Mouse (Mus musculus) MEL (cell line): ENCODE measurements around the gene Baiap2l2. TPM values are rescaled to one million over a fixed set of nuclear protein-coding genes. Genes with fewer than 3 reads are reported as not detected.

ENCODE experiments used
- DNase-seq: peaks from one replicate; pipeline ENCODE4 v3.0.0; 2011; ENCODE audit warnings: low read depth, low spot score
- H3K27ac ChIP-seq: 2 replicates; pipeline ENCODE4 v1.5.1; 2012; ENCODE audit warnings: low read depth, mild to moderate bottlenecking, control low read depth, low read length, moderate library complexity; ENCODE audit not compliant: control insufficient read depth
- H3K27me3 ChIP-seq, 2 experiments: fragments of 150-350 bp in 1 of 2; sonication (generic) in 1 of 2; 2 replicates each; pipeline ENCODE4 v1.6.1; 2012; ENCODE audit warnings: low read length in 2 of 2, mild to moderate bottlenecking in 2 of 2, improper control_type of control experiment in 1 of 2, moderate library complexity in 1 of 2; ENCODE audit not compliant: insufficient read depth in 2 of 2, control insufficient read depth in 1 of 2
- H3K36me3 ChIP-seq, 2 experiments: 2 replicates each; pipeline ENCODE4 v1.6.1; 2012 to 2014; ENCODE audit warnings: low read length in 2 of 2, improper control_type of control experiment in 1 of 2, inconsistent platforms in 1 of 2, mild to moderate bottlenecking in 1 of 2; ENCODE audit not compliant: insufficient read depth in 2 of 2, control insufficient read depth in 1 of 2
- H3K4me1 ChIP-seq, 2 experiments: fragments of 150-350 bp in 1 of 2; sonication (generic) in 1 of 2; 2 replicates each; pipeline ENCODE4 v1.6.1; 2012; ENCODE audit warnings: low read length in 2 of 2, improper control_type of control experiment in 1 of 2, mild to moderate bottlenecking in 1 of 2; ENCODE audit not compliant: insufficient read depth in 2 of 2, control insufficient read depth in 1 of 2
- H3K4me3 ChIP-seq, 2 experiments: fragments of 150-350 bp in 1 of 2; sonication (generic) in 1 of 2; 2 replicates each; pipeline ENCODE4 v1.5.1; 2012; ENCODE audit warnings: low read depth in 2 of 2, low read length in 2 of 2, mild to moderate bottlenecking in 2 of 2, moderate library complexity in 2 of 2, control low read depth in 1 of 2, improper control_type of control experiment in 1 of 2; ENCODE audit not compliant: control insufficient read depth in 1 of 2, insufficient read depth in 1 of 2
- H3K79me2 ChIP-seq: 2 replicates; pipeline ENCODE4 v1.6.1; 2012; ENCODE audit warnings: mild to moderate bottlenecking, low read length, moderate library complexity; ENCODE audit not compliant: control insufficient read depth, poor library complexity, insufficient read depth
- H3K9ac ChIP-seq: 2 replicates; pipeline ENCODE4 v1.6.1; 2012; ENCODE audit warnings: low read depth, mild to moderate bottlenecking, control low read depth, low read length, moderate library complexity; ENCODE audit not compliant: control insufficient read depth, poor library complexity, severe bottlenecking
- H3K9me3 ChIP-seq: fragments of 150-350 bp; sonication (generic); replicated peaks from 2 replicates; pipeline ENCODE4 v1.6.1; 2012; ENCODE audit warnings: mild to moderate bottlenecking, low read length, improper control_type of control experiment, moderate library complexity; ENCODE audit not compliant: insufficient read depth
- BHLHE40 ChIP-seq: IDR thresholded peaks from 2 replicates; pipeline ENCODE4 v1.6.1; 2012; ENCODE audit warnings: low read depth, mild to moderate bottlenecking, inconsistent platforms, low read length, improper control_type of control experiment, borderline replicate concordance
- CHD1 ChIP-seq: IDR thresholded peaks from 2 replicates; pipeline ENCODE4 v1.6.1; 2012; ENCODE audit warnings: low read depth, mild to moderate bottlenecking, inconsistent platforms, low read length, improper control_type of control experiment
- CHD2 ChIP-seq: IDR thresholded peaks from 2 replicates; pipeline ENCODE4 v1.6.1; 2011; ENCODE audit warnings: low read length, improper control_type of control experiment
- CTCF ChIP-seq, 3 experiments: IDR thresholded peaks in 2 of 3; conservative IDR thresholded peaks in 1 of 3; 2 replicates each; pipeline ENCODE4 v1.5.1; 2011 to 2012; ENCODE audit warnings: low read length in 3 of 3, low read depth in 2 of 3, mild to moderate bottlenecking in 2 of 3, improper control_type of control experiment in 1 of 3, inconsistent platforms in 1 of 3, mixed read lengths in 1 of 3, moderate library complexity in 1 of 3; ENCODE audit not compliant: control insufficient read depth in 1 of 3, insufficient read depth in 1 of 3, poor library complexity in 1 of 3, severe bottlenecking in 1 of 3
- E2F4 ChIP-seq: IDR thresholded peaks from 2 replicates; pipeline ENCODE4 v1.6.1; 2011; ENCODE audit warnings: low read depth, low read length, improper control_type of control experiment, borderline replicate concordance
- ELF1 ChIP-seq: IDR thresholded peaks from 2 replicates; pipeline ENCODE4 v1.6.1; 2014; ENCODE audit warnings: low read depth, mild to moderate bottlenecking, inconsistent platforms, low read length, improper control_type of control experiment, moderate library complexity
- EP300 ChIP-seq, 2 experiments: IDR thresholded peaks; 2 replicates each; pipeline ENCODE4 v1.6.1; 2011; ENCODE audit warnings: improper control_type of control experiment in 2 of 2, low read length in 2 of 2, low read depth in 1 of 2, mild to moderate bottlenecking in 1 of 2
- ETS1 ChIP-seq: IDR thresholded peaks from 2 replicates; pipeline ENCODE4 v1.6.1; 2012; ENCODE audit warnings: low read depth, mild to moderate bottlenecking, inconsistent platforms, low read length, improper control_type of control experiment, moderate library complexity
- GABPA ChIP-seq: IDR thresholded peaks from 2 replicates; pipeline ENCODE4 v1.6.1; 2012; ENCODE audit warnings: low read depth, mild to moderate bottlenecking, inconsistent platforms, low read length, improper control_type of control experiment, moderate library complexity
- GATA1 ChIP-seq: IDR thresholded peaks from 2 replicates; pipeline ENCODE4 v1.6.1; 2011; ENCODE audit warnings: low read depth, low read length, improper control_type of control experiment
- HCFC1 ChIP-seq: IDR thresholded peaks from 2 replicates; pipeline ENCODE4 v1.6.1; 2012; ENCODE audit warnings: low read depth, mild to moderate bottlenecking, inconsistent platforms, low read length, improper control_type of control experiment, moderate library complexity
- JUND ChIP-seq: IDR thresholded peaks from 2 replicates; pipeline ENCODE4 v1.6.1; 2011; ENCODE audit warnings: low read depth, mild to moderate bottlenecking, improper control_type of control experiment, low read length
- KAT2A ChIP-seq: conservative IDR thresholded peaks from 2 replicates; pipeline ENCODE4 v1.6.1; 2012; ENCODE audit warnings: low read depth, low read length, improper control_type of control experiment, inconsistent platforms
- MAFK ChIP-seq: IDR thresholded peaks from 2 replicates; pipeline ENCODE4 v1.6.1; 2011; ENCODE audit warnings: low read depth, mild to moderate bottlenecking, low read length, improper control_type of control experiment, borderline replicate concordance
- MAX ChIP-seq: IDR thresholded peaks from 2 replicates; pipeline ENCODE4 v1.6.1; 2011; ENCODE audit warnings: low read length, improper control_type of control experiment
- MAZ ChIP-seq: IDR thresholded peaks from 2 replicates; pipeline ENCODE4 v1.6.1; 2012; ENCODE audit warnings: low read depth, mild to moderate bottlenecking, inconsistent platforms, low read length, improper control_type of control experiment
- MEF2A ChIP-seq: IDR thresholded peaks from 2 replicates; pipeline ENCODE4 v1.6.1; 2014; ENCODE audit warnings: low read depth, mild to moderate bottlenecking, inconsistent platforms, low read length, improper control_type of control experiment; ENCODE audit not compliant: poor library complexity, insufficient replicate concordance, severe bottlenecking; ENCODE audit errors: extremely low read depth
- MXI1 ChIP-seq: IDR thresholded peaks from 2 replicates; pipeline ENCODE4 v1.6.1; 2011; ENCODE audit warnings: mild to moderate bottlenecking, low read depth, low read length, improper control_type of control experiment
- MYB ChIP-seq: IDR thresholded peaks from 2 replicates; pipeline ENCODE4 v1.6.1; 2011; ENCODE audit warnings: mild to moderate bottlenecking, low read depth, low read length, improper control_type of control experiment
- MYC ChIP-seq: IDR thresholded peaks from 2 replicates; pipeline ENCODE4 v1.6.1; 2011; ENCODE audit warnings: low read depth, mild to moderate bottlenecking, low read length, improper control_type of control experiment, moderate library complexity
- NELFE ChIP-seq: IDR thresholded peaks from 2 replicates; pipeline ENCODE4 v1.6.1; 2011; ENCODE audit warnings: low read depth, low read length, improper control_type of control experiment
- NRF1 ChIP-seq: IDR thresholded peaks from 2 replicates; pipeline ENCODE4 v1.6.1; 2014; ENCODE audit warnings: low read depth, mild to moderate bottlenecking, inconsistent platforms, low read length, improper control_type of control experiment, moderate library complexity; ENCODE audit not compliant: poor library complexity, insufficient read depth, severe bottlenecking
- POLR2A ChIP-seq, 2 experiments: IDR thresholded peaks; 2 replicates each; pipeline ENCODE4 v1.6.1; 2011 to 2012; ENCODE audit warnings: low read length in 2 of 2, mild to moderate bottlenecking in 2 of 2, control low read depth in 1 of 2, improper control_type of control experiment in 1 of 2, low read depth in 1 of 2, moderate library complexity in 1 of 2; ENCODE audit not compliant: control insufficient read depth in 1 of 2, insufficient read depth in 1 of 2, poor library complexity in 1 of 2
- POLR2AphosphoS2 ChIP-seq: IDR thresholded peaks from 2 replicates; pipeline ENCODE4 v1.6.1; 2011; ENCODE audit warnings: low read length, improper control_type of control experiment
- POLR2AphosphoS5 ChIP-seq: IDR thresholded peaks from 2 replicates; pipeline ENCODE4 v1.6.1; 2012; ENCODE audit warnings: low read depth, borderline replicate concordance, mild to moderate bottlenecking, inconsistent platforms, low read length, moderate library complexity, mixed read lengths
- RAD21 ChIP-seq: IDR thresholded peaks from 2 replicates; pipeline ENCODE4 v1.6.1; 2011; ENCODE audit warnings: mild to moderate bottlenecking, low read depth, low read length, improper control_type of control experiment
- RCOR1 ChIP-seq: IDR thresholded peaks from 2 replicates; pipeline ENCODE4 v1.6.1; 2012; ENCODE audit warnings: low read depth, mild to moderate bottlenecking, inconsistent platforms, low read length, improper control_type of control experiment
- SMC3 ChIP-seq: IDR thresholded peaks from 2 replicates; pipeline ENCODE4 v1.6.1; 2011; ENCODE audit warnings: low read depth, low read length, improper control_type of control experiment
- TAL1 ChIP-seq: IDR thresholded peaks from 2 replicates; pipeline ENCODE4 v1.6.1; 2012; ENCODE audit warnings: mild to moderate bottlenecking, inconsistent platforms, low read length, moderate library complexity, mixed read lengths
- UBTF ChIP-seq: IDR thresholded peaks from 2 replicates; pipeline ENCODE4 v1.6.1; 2012; ENCODE audit warnings: low read depth, mild to moderate bottlenecking, inconsistent platforms, low read length, improper control_type of control experiment, moderate library complexity, borderline replicate concordance; ENCODE audit not compliant: insufficient read depth
- USF1 ChIP-seq: IDR thresholded peaks from 2 replicates; pipeline ENCODE4 v1.6.1; 2014; ENCODE audit warnings: low read depth, mild to moderate bottlenecking, inconsistent platforms, low read length, improper control_type of control experiment, moderate library complexity
- USF2 ChIP-seq, 2 experiments: IDR thresholded peaks; 2 replicates each; pipeline ENCODE4 v1.6.1; 2011 to 2012; ENCODE audit warnings: improper control_type of control experiment in 2 of 2, low read length in 2 of 2, borderline replicate concordance in 1 of 2, inconsistent platforms in 1 of 2, low read depth in 1 of 2, mild to moderate bottlenecking in 1 of 2; ENCODE audit not compliant: insufficient read depth in 1 of 2
- ZKSCAN1 ChIP-seq: IDR thresholded peaks from 2 replicates; pipeline ENCODE4 v1.6.1; 2012; ENCODE audit warnings: low read depth, mild to moderate bottlenecking, inconsistent platforms, low read length, improper control_type of control experiment, moderate library complexity
- ZMIZ1 ChIP-seq: IDR thresholded peaks from 2 replicates; pipeline ENCODE4 v1.6.1; 2012; ENCODE audit warnings: low read depth, mild to moderate bottlenecking, inconsistent platforms, low read length, improper control_type of control experiment, moderate library complexity
- ZNF384 ChIP-seq: IDR thresholded peaks from 2 replicates; pipeline ENCODE4 v1.6.1; 2012; ENCODE audit warnings: low read depth, mild to moderate bottlenecking, inconsistent platforms, low read length, improper control_type of control experiment
- polyA plus RNA-seq, 2 experiments: library from polyadenylated mRNA; stranded (reverse) in 1 of 2; unstranded in 1 of 2; fragments of >175 nt in 1 of 2; fragments of >200 nt in 1 of 2; gene quantifications; 2 replicates each; pipeline versions ENCODE4 v1.2.1 to v1.2.4; 2012; ENCODE audit warnings: low replicate concordance in 2 of 2, low read depth in 1 of 2; ENCODE audit not compliant: insufficient read length in 2 of 2, insufficient read depth in 1 of 2, missing spikeins in 1 of 2
- total RNA-seq: library from RNA; depleted of rRNA; stranded (reverse); fragments of 300-350 nt; gene quantifications from 2 replicates; pipeline ENCODE4 v1.2.3, GENCODE M21; 2012

The Baiap2l2 gene
- total and polyA plus RNA-seq, 3 experiments, result 0.60 to 1.1 TPM; not detected in 1

DNA sequence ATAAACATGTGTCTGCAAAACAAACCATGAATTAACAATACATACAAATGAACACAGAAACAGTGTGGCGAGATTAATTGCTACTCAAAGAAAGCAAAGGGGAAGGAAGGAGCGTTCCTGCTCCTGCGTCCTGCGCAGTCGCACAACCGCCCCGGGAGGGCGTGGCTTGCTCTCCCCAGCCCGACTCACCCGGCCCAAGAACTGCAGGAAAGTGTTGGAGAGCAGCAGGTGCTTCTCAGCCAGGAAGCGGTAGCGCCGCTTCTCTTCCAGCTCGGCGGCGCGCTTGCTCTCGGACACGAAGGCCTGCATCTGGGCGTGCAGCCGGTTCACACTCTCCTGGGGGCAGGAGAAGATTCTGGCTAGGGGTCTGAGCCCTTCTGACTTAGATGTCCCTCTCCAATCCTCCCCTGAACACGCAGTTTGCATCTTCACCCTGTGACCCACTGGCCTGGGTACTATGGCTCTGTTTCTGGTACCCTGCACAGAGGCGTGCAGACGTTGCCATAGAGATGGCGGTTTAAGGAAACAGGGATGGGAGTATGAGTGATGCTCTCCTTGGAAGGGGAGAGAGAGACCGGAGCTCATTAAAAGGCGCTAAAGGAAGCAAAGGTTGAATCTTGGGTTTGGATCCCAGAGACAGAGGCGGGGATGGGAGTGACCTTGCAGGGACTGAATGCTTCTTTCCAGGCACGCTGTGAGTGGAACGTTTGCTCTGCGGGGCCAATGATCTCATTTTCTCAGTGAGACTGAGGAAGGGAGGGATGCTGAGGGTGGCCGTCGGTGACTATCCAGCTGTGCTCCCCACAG, 14.8 kb downstream of the Baiap2l2 start:
- Histone ChIP-seq H3K9ac (peak overlapping the region; percentile 69), H3K4me3 (peak overlapping the region; percentile 57 to 81)
- TF ChIP-seq CTCF (IDR thresholded peaks at IDR 0.05 in 2 of 3, conservative IDR thresholded peaks at IDR 0.05 in 1 of 3; ENCODE audit: control insufficient read depth in 1 of 3, insufficient read depth in 1 of 3, low read depth in 2 of 3, low read length in 3 of 3, poor library complexity in 1 of 3, severe bottlenecking in 1 of 3) (no peak), GATA1 (no peak), ZNF384 (no peak), NELFE (peak; percentile 84), KAT2A (no peak), CHD1 (no peak), MAFK (no peak), EP300 (IDR thresholded peaks at IDR 0.05; ENCODE audit: low read depth in 1 of 2, low read length in 2 of 2) (0 out of 4 replicates have a peak, but pooled peaks of 1 of the 2 experiments have one; percentile 11), UBTF (no peak), RCOR1 (0 out of 2 replicates have a peak, but pooled peaks have one; percentile 11), MYC (peak; percentile 44), MAX (peak; percentile 16; the same call in 1 of the 2 replicates), POLR2AphosphoS2 (peak; percentile 71; the same call in 1 of the 2 replicates), CHD2 (no peak), SMC3 (no peak; the same call in 1 of the 2 replicates), GABPA (no peak), E2F4 (0 out of 2 replicates have a peak, but pooled peaks have one; percentile 34), RAD21 (no peak), ZKSCAN1 (no peak), ZMIZ1 (no peak; the same call in 1 of the 2 replicates), MXI1 (peak; percentile 53; the same call in 1 of the 2 replicates), NRF1 (peak; percentile 92), JUND (no peak), USF2 (IDR thresholded peaks at IDR 0.05; ENCODE audit: borderline replicate concordance in 1 of 2, insufficient read depth in 1 of 2, low read depth in 1 of 2, low read length in 2 of 2) (no peak), MEF2A (no peak), POLR2AphosphoS5 (no peak), MYB (no peak), MAZ (no peak), TAL1 (no peak), USF1 (no peak), POLR2A (IDR thresholded peaks at IDR 0.05; ENCODE audit: control insufficient read depth in 1 of 2, insufficient read depth in 1 of 2, low read depth in 1 of 2, low read length in 2 of 2, poor library complexity in 1 of 2) (peak; percentile 79 to 91), ELF1 (peak; percentile 55; the same call in 1 of the 2 replicates), BHLHE40 (0 out of 2 replicates have a peak, but pooled peaks have one; percentile 18), HCFC1 (peak; percentile 57), ETS1 (0 out of 2 replicates have a peak, but pooled peaks have one; percentile 4)

More for the DNA sequence above, 14.8 kb downstream of the Baiap2l2 start:
- Histone ChIP-seq H3K4me1 (no peaks in the 10 kb centered on the region), H3K9me3 (no peaks in the 10 kb centered on the region), H3K79me2 (no peaks in the 10 kb centered on the region; the same call in 1 of the 2 replicates), H3K27me3 (no peaks in the 10 kb centered on the region), H3K36me3 (no peaks in the 10 kb centered on the region), H3K27ac (peak overlapping the region; percentile 62)
- peak; percentile 94 for DNase-seq
